Mouse (Mus musculus) midbrain, postnatal 0 days (tissue): ENCODE results near the gene Cops9. TPM values are rescaled to one million over a fixed set of nuclear protein-coding genes. Genes with fewer than 3 reads are reported as not detected.

ENCODE experiments used
- ATAC-seq: fragments of 200-750 bp; cut with Nextera tagmentation; 2 replicates; pipeline ENCODE4 v1.8.0; 2017; ENCODE audit warnings: moderate number of reproducible peaks, mild to moderate bottlenecking, moderate TSS enrichment, moderate library complexity; ENCODE audit not compliant: low FRiP score
- DNase-seq: peaks from one replicate; pipeline ENCODE4 v3.0.0-alpha.2; 2015; ENCODE audit warnings: low spot score
- H3K27ac ChIP-seq: fragments of 300-500 bp; sonication (generic); 2 replicates; pipeline ENCODE4 v1.5.1; 2014; ENCODE audit warnings: low read depth, mild to moderate bottlenecking, low read length, mixed read lengths
- H3K27me3 ChIP-seq: fragments of 300-500 bp; sonication (generic); 2 replicates; pipeline ENCODE4 v1.6.1; 2014; ENCODE audit warnings: low read length, control low read depth, mixed read lengths; ENCODE audit not compliant: insufficient read depth
- H3K36me3 ChIP-seq: fragments of 300-500 bp; sonication (generic); 2 replicates; pipeline ENCODE4 v1.6.1; 2014; ENCODE audit warnings: low read length, control low read depth, mixed read lengths; ENCODE audit not compliant: insufficient read depth
- H3K4me1 ChIP-seq: fragments of 300-500 bp; sonication (generic); 2 replicates; pipeline ENCODE4 v1.6.1; 2014; ENCODE audit warnings: mild to moderate bottlenecking, control low read depth, antibody characterized with exemption, low read length, mixed read lengths; ENCODE audit not compliant: insufficient read depth
- H3K4me2 ChIP-seq: fragments of 300-500 bp; sonication (generic); 2 replicates; pipeline ENCODE4 v1.6.1; 2014; ENCODE audit warnings: low read depth, mild to moderate bottlenecking, low read length, mixed read lengths; ENCODE audit not compliant: poor library complexity, severe bottlenecking
- H3K4me3 ChIP-seq: fragments of 300-500 bp; sonication (generic); 2 replicates; pipeline ENCODE4 v1.5.1; 2014; ENCODE audit warnings: low read depth, mild to moderate bottlenecking, low read length, moderate library complexity
- H3K9ac ChIP-seq: fragments of 300-500 bp; sonication (generic); replicated peaks from 2 replicates; pipeline ENCODE4 v1.6.1; 2014; ENCODE audit warnings: mild to moderate bottlenecking, low read length, moderate library complexity, mixed read lengths; ENCODE audit not compliant: poor library complexity, severe bottlenecking
- H3K9me3 ChIP-seq: fragments of 300-500 bp; sonication (generic); 2 replicates; pipeline ENCODE4 v1.6.1; 2016; ENCODE audit warnings: low read length, control low read depth
- CTCF ChIP-seq: IDR thresholded peaks from 2 replicates; pipeline ENCODE4 v1.5.1; 2016; ENCODE audit warnings: antibody characterized with exemption, mild to moderate bottlenecking
- WGBS: fragments of 180-500 bp; shearing (Covaris S2); extraction: QIAGEN DNeasy Blood & Tissue Kit; methylation state at CpG from one replicate; pipeline ENCODE4 v1.1.7; 2014; 5-methylcytosine and 5-hydroxymethylcytosine counted together
- polyA plus RNA-seq: library from polyadenylated mRNA; unstranded; fragments of >200 nt; fragmentation: Nextera tagmentation; extraction: Ambion mirVana; gene quantifications from 2 replicates; pipeline ENCODE4 v1.2.1, GENCODE M21; 2015
- total RNA-seq: library from RNA; depleted of rRNA; stranded (reverse); fragments of >200 nt; gene quantifications from 2 replicates; pipeline ENCODE4 v1.2.3, GENCODE M21; 2014

Gene Cops9
- total and polyA plus RNA-seq, 2 experiments from 2014 or later = 297 to 598 TPM

DNA sequence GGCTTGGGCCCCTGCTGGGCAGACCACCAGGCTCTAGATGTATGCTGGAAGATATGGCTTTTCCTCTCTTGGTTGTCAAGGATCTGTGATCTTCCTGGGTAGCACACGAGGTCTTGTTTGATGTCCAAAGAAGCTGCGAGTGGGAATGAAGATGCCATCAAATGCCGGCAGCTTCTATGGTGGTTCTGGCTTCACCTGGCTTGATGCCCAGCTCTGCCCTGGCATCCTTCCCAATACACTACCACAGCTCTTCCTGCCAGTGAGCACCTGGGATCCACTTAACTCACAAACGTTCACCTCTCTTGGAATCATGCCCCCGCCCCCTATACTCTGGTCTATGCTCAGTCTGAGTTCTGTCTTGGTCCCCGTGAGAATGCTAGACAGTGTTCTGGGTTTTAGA is 25.3 kb upstream of the Cops9 start:
- Histone ChIP-seq H3K36me3 (no peaks in the 10 kb centered on the region), H3K4me2 (no peak overlapping the region), H3K9me3 (no peaks in the 10 kb centered on the region), H3K27ac (no peak overlapping the region), H3K4me3 (no peak overlapping the region), H3K9ac (no peak overlapping the region), H3K27me3 (no peaks in the 10 kb centered on the region), H3K4me1 (no peaks in the 10 kb centered on the region)
- no peak for ATAC-seq
- 71% methylated on average over 6 of the region's 6 CpGs for WGBS
- peak; percentile 22 for DNase-seq
- no peak for TF ChIP-seq CTCF

DNA sequence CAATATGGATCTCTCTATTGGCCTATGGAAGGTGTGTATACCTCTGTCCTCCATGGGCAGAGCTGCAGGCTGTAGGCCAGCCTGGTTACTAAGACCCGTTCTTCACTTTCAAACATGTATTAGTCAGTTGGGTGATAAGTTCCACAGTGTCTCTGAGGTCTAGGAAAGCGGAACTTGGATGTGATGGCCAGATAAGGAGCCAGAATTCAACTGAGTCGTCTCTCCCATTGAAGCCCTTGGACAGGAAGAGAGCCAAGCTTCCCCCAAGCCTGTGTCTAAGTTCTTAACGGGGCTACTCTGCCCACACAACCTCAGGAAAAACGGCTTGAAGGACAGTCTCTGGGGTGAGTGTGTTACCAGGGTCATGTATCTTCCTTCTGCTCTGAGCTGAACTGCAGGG is 17.6 kb upstream of the Cops9 start:
- ATAC-seq (no peak), DNase-seq (no peak)
- H3K4me2 ChIP-seq = no peak overlapping the region
- H3K27me3 ChIP-seq = no peaks in the 10 kb centered on the region
- H3K27ac ChIP-seq = no peak overlapping the region
- no peak overlapping the region for H3K9ac ChIP-seq
- TF ChIP-seq CTCF = no peak
- WGBS = 64% methylated on average over 5 of the region's 5 CpGs
- no peak overlapping the region for H3K4me3 ChIP-seq
- no peaks in the 10 kb centered on the region for H3K4me1 ChIP-seq
- H3K36me3 ChIP-seq = no peaks in the 10 kb centered on the region
- H3K9me3 ChIP-seq = no peaks in the 10 kb centered on the region

DNA sequence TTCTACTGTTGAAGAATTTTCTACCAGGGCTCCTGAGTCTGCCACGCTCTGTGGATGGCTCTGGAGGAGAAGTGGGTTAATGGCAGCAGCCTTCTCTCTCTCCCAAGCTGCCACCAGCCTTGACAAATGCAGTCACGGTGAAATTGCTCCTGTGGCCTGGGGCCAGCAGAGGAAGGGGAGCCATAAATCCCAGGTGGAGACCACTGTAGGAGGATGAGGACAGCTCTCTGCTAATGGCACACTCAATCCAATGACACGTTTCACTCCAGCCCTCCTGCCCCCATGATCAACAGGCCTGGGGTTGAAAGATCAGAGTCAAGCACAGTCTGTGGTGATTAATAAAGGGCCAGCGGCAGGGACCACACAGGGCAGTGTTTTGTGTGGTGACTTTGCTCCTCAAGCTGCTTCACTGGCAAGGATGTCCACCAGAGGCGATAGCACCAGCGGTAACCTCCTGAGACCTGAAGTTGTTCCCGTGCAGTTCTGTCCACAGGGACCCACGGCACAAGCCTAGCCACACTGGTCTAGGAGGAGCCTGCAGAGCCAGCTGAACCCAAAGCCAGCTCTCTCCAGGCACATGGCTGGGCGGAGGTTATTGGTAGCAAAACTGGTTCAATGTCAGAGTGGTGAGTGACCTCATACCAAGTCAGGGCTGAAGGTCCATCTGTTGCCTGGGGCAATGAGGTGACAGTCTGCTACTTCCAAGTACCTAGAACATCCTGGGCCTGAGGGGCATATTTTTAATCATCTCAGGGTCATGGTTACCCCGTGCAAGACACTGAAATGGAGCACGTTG is 15.4 kb upstream of the Cops9 start:
- no peak for TF ChIP-seq CTCF
- Histone ChIP-seq H3K9me3 (no peaks in the 10 kb centered on the region), H3K4me3 (no peak overlapping the region), H3K36me3 (no peaks in the 10 kb centered on the region), H3K4me2 (no peak overlapping the region), H3K27ac (no peak overlapping the region), H3K27me3 (no peaks in the 10 kb centered on the region), H3K9ac (no peak overlapping the region), H3K4me1 (no peaks in the 10 kb centered on the region)
- ATAC-seq = no peak
- WGBS = 80% methylated on average over 11 of the region's 11 CpGs
- no peak for DNase-seq

DNA sequence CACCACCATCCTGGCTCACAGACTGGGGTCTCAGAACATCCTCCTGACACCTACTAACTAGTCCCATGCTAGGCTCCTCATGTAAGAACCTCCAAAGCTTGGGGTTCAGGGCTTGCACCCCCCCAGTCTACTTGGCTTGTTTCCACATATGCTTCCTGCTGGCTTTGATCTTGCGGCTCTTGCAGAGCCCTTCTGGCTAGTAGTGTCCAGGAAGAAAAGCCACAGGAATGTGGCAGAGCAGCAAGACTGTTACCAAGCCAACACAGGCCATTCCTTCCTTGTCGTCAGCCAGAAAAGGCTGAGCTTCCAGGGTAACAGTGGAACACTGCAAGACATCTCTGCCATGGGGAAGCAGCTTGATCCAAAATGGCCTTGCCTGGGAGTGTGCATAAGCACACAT is 12.9 kb upstream of the Cops9 start:
- Histone ChIP-seq H3K27ac (no peak overlapping the region), H3K27me3 (no peaks in the 10 kb centered on the region), H3K4me2 (no peak overlapping the region), H3K4me3 (no peak overlapping the region), H3K4me1 (no peaks in the 10 kb centered on the region), H3K36me3 (no peaks in the 10 kb centered on the region), H3K9me3 (no peaks in the 10 kb centered on the region), H3K9ac (no peak overlapping the region)
- ATAC-seq (no peak), DNase-seq (no peak)
- WGBS = 39% methylated on average over 2 of the region's 2 CpGs
- TF ChIP-seq CTCF = no peak

DNA sequence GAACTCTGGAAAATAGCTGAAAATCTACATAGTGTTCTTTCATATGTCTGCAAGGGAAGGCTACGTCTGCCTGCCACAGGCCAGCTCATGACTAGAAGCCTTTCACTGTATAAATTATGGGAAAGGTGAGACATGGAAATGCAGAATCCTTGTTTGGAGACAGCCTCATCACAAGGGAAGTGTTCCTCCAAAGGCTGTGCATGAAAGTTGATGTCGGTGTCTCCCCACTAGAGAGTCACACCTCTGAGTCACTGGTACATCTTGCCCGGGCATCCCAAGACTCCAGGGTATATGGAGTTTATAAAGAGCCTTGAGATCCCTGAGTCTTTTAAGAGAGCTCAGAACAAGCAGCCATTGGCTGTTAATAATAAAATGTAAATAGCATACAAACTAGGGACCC is 11.4 kb upstream of the Cops9 start:
- no peak for TF ChIP-seq CTCF
- no peaks in the 10 kb centered on the region for H3K9me3 ChIP-seq
- no peak overlapping the region for H3K4me3 ChIP-seq
- no peak for ATAC-seq
- no peaks in the 10 kb centered on the region for H3K36me3 ChIP-seq
- H3K4me2 ChIP-seq = no peak overlapping the region
- no peak overlapping the region for H3K27ac ChIP-seq
- H3K4me1 ChIP-seq = no peaks in the 10 kb centered on the region
- H3K9ac ChIP-seq = no peak overlapping the region
- H3K27me3 ChIP-seq = no peaks in the 10 kb centered on the region
- DNase-seq = no peak
- WGBS = 87% methylated on average over 3 of the region's 3 CpGs

DNA sequence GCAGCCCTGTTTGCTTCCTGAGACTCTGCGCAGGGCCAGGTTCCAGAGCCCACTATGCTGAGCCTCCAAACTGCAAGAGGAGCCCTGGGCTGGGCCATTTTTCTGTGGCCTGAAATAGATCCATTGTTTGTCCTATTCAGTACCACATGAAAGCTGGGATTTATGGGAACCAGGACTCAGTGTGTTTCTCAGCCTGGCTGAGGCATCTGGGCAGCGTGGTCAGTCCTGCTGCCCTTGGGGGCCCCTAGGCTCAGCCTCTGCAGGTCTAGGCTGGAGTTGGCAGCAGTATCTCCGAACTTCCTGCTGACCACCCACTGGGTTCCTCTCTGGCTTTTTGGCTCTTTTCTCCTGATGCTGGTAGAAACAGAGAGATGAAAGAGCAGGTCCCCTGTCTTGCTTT is 9.7 kb upstream of the Cops9 start:
- no peak overlapping the region for H3K9ac ChIP-seq
- H3K36me3 ChIP-seq = no peaks in the 10 kb centered on the region
- peak; percentile 32 for DNase-seq
- no peak overlapping the region for H3K27ac ChIP-seq
- no peaks in the 10 kb centered on the region for H3K27me3 ChIP-seq
- no peak for TF ChIP-seq CTCF
- no peaks in the 10 kb centered on the region for H3K4me1 ChIP-seq
- no peak overlapping the region for H3K4me2 ChIP-seq
- ATAC-seq = no peak
- 59% methylated on average over 3 of the region's 3 CpGs for WGBS
- H3K4me3 ChIP-seq = no peak overlapping the region
- H3K9me3 ChIP-seq = no peaks in the 10 kb centered on the region
